Mouse (Mus musculus) gastrocnemius, adult 2 months (tissue): ENCODE measurements at regions not wholly inside any gene's neighbourhood (a gene's known extent, or its start where the extent isn't known, plus 50 kb on each side); places are given as distances from the start of the nearest gene placed in this dataset.
"Not testable (repeated sequence)": the region's sequence is repeated elsewhere in the genome, so short reads cannot be mapped to it uniquely, and the experiment has no call there.

Source experiments
- DNase-seq: peaks from one replicate; pipeline ENCODE4 v3.0.0; 2022
- H3K27ac ChIP-seq: fragments of 200-600 bp; 2 replicates; pipeline ENCODE4 v1.8.1; 2022; ENCODE audit warnings: mild to moderate bottlenecking
- H3K4me3 ChIP-seq: fragments of 200-600 bp; 2 replicates; pipeline ENCODE4 v1.8.1; 2022; ENCODE audit warnings: mild to moderate bottlenecking, moderate library complexity
- CTCF ChIP-seq: fragments of 200-600 bp; IDR thresholded peaks from 2 replicates; pipeline ENCODE4 v1.8.1; 2022; ENCODE audit warnings: antibody characterized with exemption, mild to moderate bottlenecking, moderate library complexity
- intact Hi-C: fragments of 180-260 bp; cut with DNase I; formaldehyde crosslinking; loops from one replicate; pipeline ENCODE4 v1.15.1; 2025

- no peak for TF ChIP-seq CTCF
Measured at GRCm38 (mm10) chr3:21941596-21941995, 134.9 kb upstream of the Tbl1xr1 start.

GRCm38 (mm10) chr3:21942912-21943311 is 133.5 kb upstream of the Tbl1xr1 start:
- no peak for TF ChIP-seq CTCF
- no peak overlapping the region for H3K27ac ChIP-seq
- no peak overlapping the region for H3K4me3 ChIP-seq
- no peak for DNase-seq
- intact Hi-C loops, result no loop called here

More at GRCm38 (mm10) chr3:21941596-21941995, 134.9 kb upstream of the Tbl1xr1 start:
- intact Hi-C loops, result no loop called here
- DNase-seq, result no peak
- no peak overlapping the region for H3K4me3 ChIP-seq
- H3K27ac ChIP-seq, result no peak overlapping the region

GRCm38 (mm10) chr3:21945775-21946174 is 130.7 kb upstream of the Tbl1xr1 start:
- no peak overlapping the region for H3K27ac ChIP-seq
- no peak for TF ChIP-seq CTCF
- no peak overlapping the region for H3K4me3 ChIP-seq
- intact Hi-C loops, result no loop called here
- no peak for DNase-seq

GRCm38 (mm10) chr3:21947320-21948073 is 129.0 kb upstream of the Tbl1xr1 start:
- no peak for DNase-seq
- H3K27ac ChIP-seq, result no peak overlapping the region
- intact Hi-C loops, result no loop called here
- no peak for TF ChIP-seq CTCF
- no peak overlapping the region for H3K4me3 ChIP-seq

- no peak for TF ChIP-seq CTCF
- Histone ChIP-seq H3K27ac (no peak overlapping the region), H3K4me3 (no peak overlapping the region)
- intact Hi-C loops, result no loop called here
- no peak for DNase-seq
Measured at GRCm38 (mm10) chr3:21948074-21948659, 128.3 kb upstream of the Tbl1xr1 start.

GRCm38 (mm10) chr3:21949459-21949858 is 127.0 kb upstream of the Tbl1xr1 start:
- Histone ChIP-seq H3K4me3 (no peak overlapping the region), H3K27ac (no peak overlapping the region)
- DNase-seq, result no peak
- intact Hi-C loops, result no loop called here
- no peak for TF ChIP-seq CTCF

GRCm38 (mm10) chr3:21950571-21950970 is 125.9 kb upstream of the Tbl1xr1 start:
- peak overlapping the region; percentile 16; the same call in 1 of the 2 replicates for H3K27ac ChIP-seq
- no peak for TF ChIP-seq CTCF
- intact Hi-C loops, result loop anchor here (5.0 kb wide), 1 partner anchor 127 kb away; the partner anchor contains the start of gene Tbl1xr1
- DNase-seq, result no peak
- no peak overlapping the region for H3K4me3 ChIP-seq

GRCm38 (mm10) chr3:21951446-21952285 is 124.8 kb upstream of the Tbl1xr1 start:
- TF ChIP-seq CTCF, result no peak
- intact Hi-C loops, result loop anchor here (5.0 kb wide), 1 partner anchor 126 kb away; the partner anchor contains the start of gene Tbl1xr1
- H3K4me3 ChIP-seq, result no peak overlapping the region
- H3K27ac ChIP-seq, result no peak overlapping the region
- DNase-seq, result no peak

GRCm38 (mm10) chr3:21952695-21953415 is 123.6 kb upstream of the Tbl1xr1 start:
- Histone ChIP-seq H3K27ac (peak overlapping the region; percentile 89), H3K4me3 (peak overlapping the region; percentile 1; the same call in 1 of the 2 replicates)
- TF ChIP-seq CTCF, result no peak
- intact Hi-C loops, result loop anchor here (5.0 kb wide), 1 partner anchor 124 kb away; the partner anchor contains the start of gene Tbl1xr1
- DNase-seq, result peak; percentile 72

GRCm38 (mm10) chr3:21953416-21953810 is 123.0 kb upstream of the Tbl1xr1 start:
- no peak for TF ChIP-seq CTCF
- Histone ChIP-seq H3K27ac (peak overlapping the region; percentile 89), H3K4me3 (no peak overlapping the region)
- DNase-seq, result peak; percentile 44
- intact Hi-C loops, result loop anchor here (5.0 kb wide), 1 partner anchor 124 kb away; the partner anchor contains the start of gene Tbl1xr1

- no peak for DNase-seq
- Histone ChIP-seq H3K27ac (peak overlapping the region; percentile 41; the same call in 1 of the 2 replicates), H3K4me3 (no peak overlapping the region)
- intact Hi-C loops, result no loop called here
- no peak for TF ChIP-seq CTCF
Measured at GRCm38 (mm10) chr3:21955681-21956080, 120.8 kb upstream of the Tbl1xr1 start.

GRCm38 (mm10) chr3:21957105-21957504 is 119.3 kb upstream of the Tbl1xr1 start:
- intact Hi-C loops, H3K27ac ChIP-seq, H3K4me3 ChIP-seq: not testable (repeated sequence)
- DNase-seq, result peak; percentile 34
